Mouse (Mus musculus) layer of hippocampus, adult 11-12 months (tissue): ENCODE results near the gene Thbs3.
"Not testable (repeated sequence)": the region's sequence is repeated elsewhere in the genome, so short reads cannot be mapped to it uniquely, and the experiment has no call there.

ENCODE experiments used
- DNase-seq: peaks from one replicate; pipeline ENCODE4 v3.0.0; 2022; ENCODE audit warnings: low spot score

The Thbs3 gene

GRCm38 (mm10) chr3:89195979-89196877 lies 18.8 kb upstream of the Thbs3 start:
- peak; percentile 85 for DNase-seq

DNA sequence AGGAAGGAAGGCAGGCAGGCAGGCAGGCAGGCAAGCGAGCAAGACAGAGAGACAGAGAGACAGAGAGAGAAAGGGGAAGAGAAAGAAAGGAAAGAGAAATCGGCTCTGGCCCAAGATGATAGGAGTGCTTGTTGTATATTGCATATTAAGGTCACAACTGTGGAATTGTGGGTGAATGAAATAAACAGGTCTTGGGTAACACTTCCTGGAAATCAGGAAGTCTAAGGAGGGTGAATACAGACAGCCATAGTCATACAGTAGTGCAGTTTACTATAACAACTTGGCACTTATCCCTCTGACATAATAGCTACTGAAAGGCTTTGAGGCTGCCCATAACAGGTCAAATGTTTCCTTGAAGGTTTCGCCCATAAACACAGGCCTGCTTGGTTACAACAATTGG lies 15.1 kb upstream of the Thbs3 start:
- DNase-seq = no peak

GRCm38 (mm10) chr3:89202253-89203141 lies 12.5 kb upstream of the Thbs3 start, which contains the start of gene Gba:
Gba (plus strand) TSS chr3:89202928.
- peak; percentile 88 for DNase-seq

GRCm38 (mm10) chr3:89203142-89203514 lies 11.9 kb upstream of the Thbs3 start:
- DNase-seq = no peak

GRCm38 (mm10) chr3:89206079-89206478 lies 8.9 kb upstream of the Thbs3 start:
- no peak for DNase-seq

- no peak for DNase-seq
Observed at GRCm38 (mm10) chr3:89206695-89207094, 8.3 kb upstream of the Thbs3 start.

DNA sequence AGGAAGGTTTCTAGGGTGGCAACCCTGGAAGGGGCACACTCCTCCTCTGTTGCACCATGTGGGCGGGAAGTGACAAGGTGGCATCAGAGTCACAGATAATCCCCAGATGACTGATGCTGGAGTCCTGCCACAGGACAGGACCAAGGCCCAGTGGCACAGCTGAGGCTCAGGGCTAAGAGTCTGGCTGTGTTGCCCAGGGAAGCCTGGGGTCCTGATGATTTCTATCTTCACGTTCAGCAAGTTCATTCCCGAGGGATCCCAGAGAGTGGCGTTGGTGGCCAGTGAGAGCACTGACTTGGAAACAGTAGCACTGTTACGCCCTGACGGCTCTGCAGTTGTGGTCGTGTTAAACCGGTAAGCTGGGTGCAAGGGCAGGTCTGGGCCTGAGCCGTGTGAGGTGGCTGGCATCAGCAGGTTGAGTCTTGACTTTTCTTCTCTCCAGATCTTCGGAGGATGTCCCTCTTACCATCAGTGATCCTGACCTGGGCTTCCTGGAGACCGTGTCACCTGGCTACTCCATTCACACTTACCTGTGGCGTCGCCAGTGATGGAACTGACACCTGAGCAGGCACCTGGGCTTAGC lies 6.8 kb upstream of the Thbs3 start:
- no peak for DNase-seq

DNA sequence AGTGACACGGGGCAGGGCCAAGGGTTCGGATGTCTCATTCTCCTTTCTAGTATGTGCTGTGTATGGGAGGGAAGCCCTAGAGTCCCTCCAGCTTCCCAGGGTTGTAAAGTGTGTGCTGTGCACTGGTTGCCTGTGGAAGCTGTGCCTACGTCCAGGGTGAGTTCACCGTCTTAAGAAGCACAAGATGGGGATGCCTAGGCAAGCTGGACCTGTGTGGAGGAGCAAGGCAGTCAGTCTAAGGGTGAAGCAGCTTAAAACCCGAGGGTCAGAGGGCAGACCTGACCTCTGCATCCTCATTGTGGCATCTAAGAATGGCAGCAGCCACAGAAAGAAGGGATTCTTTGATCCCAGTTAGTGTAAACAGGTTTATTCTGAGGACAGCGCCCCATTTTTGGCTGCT lies 6.2 kb upstream of the Thbs3 start:
- DNase-seq = no peak

- DNase-seq = no peak
Observed at GRCm38 (mm10) chr3:89209731-89210130, 5.2 kb upstream of the Thbs3 start.

DNA sequence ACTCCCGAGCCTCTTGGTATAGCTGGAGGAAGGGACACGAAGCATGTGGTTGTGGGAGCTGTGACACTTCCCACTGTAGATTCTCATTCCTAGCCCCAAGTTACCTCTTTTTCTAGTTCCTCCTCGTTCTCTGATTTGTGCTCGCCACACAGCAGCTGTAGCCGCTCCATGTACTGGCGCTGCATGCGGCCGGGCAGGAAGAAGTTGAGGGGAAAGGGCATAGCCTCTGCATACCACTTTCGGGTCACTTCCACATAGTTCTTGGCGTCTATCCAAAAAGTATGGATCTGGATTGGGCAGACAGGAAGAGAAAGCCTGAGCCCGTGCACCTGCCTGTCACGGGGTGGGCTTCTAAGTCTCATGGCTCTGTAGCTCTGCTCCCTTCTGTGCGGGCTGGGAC lies 4.8 kb upstream of the Thbs3 start:
- no peak for DNase-seq

- no peak for DNase-seq
Observed at GRCm38 (mm10) chr3:89210731-89211130, 4.2 kb upstream of the Thbs3 start.

GRCm38 (mm10) chr3:89213803-89214530 lies 1.0 kb upstream of the Thbs3 start:
- peak; percentile 92 for DNase-seq

GRCm38 (mm10) chr3:89215853-89216252 lies 873 bp downstream of the Thbs3 start:
- peak; percentile 90 for DNase-seq

- not testable (repeated sequence) for DNase-seq
Observed at GRCm38 (mm10) chr3:89216407-89216806, 1.4 kb downstream of the Thbs3 start.

GRCm38 (mm10) chr3:89218271-89218670 lies 3.3 kb downstream of the Thbs3 start:
- no peak for DNase-seq

GRCm38 (mm10) chr3:89219546-89219945 lies 4.6 kb downstream of the Thbs3 start:
- DNase-seq = no peak

- DNase-seq = no peak
Observed at GRCm38 (mm10) chr3:89221167-89221566, 6.2 kb downstream of the Thbs3 start.

- no peak for DNase-seq
Observed at GRCm38 (mm10) chr3:89224796-89225195, 9.8 kb downstream of the Thbs3 start.

- no peak for DNase-seq
Observed at GRCm38 (mm10) chr3:89225321-89225815, 10.4 kb downstream of the Thbs3 start.

DNA sequence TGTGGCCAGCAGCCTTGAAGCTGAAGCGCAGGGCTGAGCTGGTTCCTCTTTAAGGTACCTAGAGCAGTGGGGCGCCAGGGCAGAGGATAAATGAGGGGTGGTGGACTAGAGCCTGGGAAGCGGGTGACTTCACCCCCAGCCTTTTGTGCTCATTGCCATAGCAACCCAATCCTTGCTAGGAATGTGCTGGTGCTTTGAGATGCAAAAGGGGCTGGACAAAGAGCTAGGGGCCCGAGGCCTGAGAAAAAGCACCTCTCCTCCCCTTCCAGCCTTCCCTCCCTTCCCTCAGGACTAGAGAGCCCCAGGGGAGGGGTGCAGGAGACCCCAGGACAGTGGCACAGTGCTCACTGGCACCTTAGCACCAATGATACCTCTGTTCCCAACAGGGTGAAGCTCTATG lies 10.9 kb downstream of the Thbs3 start:
- DNase-seq = peak; percentile 53

- peak; percentile 19 for DNase-seq
Observed at GRCm38 (mm10) chr3:89226361-89226760, 11.4 kb downstream of the Thbs3 start.

DNA sequence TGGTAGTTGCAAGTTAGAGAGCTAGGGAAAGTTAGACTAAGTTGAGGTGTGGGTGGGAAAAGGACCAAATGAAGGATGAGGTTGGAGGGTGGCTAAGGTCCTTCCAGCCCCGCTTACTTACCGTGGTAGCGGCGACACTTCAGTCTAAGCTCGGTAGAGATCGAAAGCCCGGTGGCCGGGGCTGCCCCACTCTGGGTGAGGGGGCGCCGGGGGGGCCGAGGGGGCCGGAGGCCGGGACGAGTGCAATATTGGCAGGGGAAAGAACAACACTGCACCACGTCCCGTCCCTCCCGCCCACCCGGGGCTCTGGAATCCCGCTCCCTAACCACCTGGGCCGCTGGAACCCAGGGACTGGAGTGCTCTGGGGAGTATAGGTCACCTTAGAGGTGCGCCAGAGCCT lies 11.9 kb downstream of the Thbs3 start, which contains the start of gene Mtx1:
Mtx1 (minus strand) TSS at position 189 of the 400 bp plus-strand sequence.
- no peak for DNase-seq
